Mouse (Mus musculus): ENCODE measurements at regions not wholly inside any gene's neighbourhood (a gene's known extent, or its start where the extent isn't known, plus 50 kb on each side); places are given as distances from the start of the nearest gene placed in this dataset.
"Not testable (repeated sequence)": the region's sequence is repeated elsewhere in the genome, so short reads cannot be mapped to it uniquely, and the experiment has no call there.

DNA sequence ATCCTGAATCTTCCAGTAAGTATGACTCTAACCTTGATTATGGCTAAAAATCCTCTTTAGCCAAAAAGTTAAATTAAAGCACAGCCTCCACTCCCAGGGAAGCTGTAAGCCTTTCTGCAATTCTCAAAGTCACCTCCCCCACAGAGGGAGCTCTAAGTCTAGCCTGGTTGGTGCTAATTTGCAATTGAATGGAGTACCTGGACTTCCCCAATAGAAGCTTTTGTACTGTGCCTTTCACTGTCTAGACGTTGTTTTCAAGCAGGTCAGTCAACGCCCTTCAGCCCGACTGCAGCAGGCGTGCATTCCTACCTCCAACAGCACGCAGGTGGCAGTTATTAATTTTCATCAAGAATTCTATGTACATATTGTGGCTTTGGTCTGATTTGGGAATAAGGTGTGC, 87.2 kb downstream of the Catsperg2 start:
- DNase-seq (ENCODE audit: low read depth, low spot score), result not testable (repeated sequence)

DNA sequence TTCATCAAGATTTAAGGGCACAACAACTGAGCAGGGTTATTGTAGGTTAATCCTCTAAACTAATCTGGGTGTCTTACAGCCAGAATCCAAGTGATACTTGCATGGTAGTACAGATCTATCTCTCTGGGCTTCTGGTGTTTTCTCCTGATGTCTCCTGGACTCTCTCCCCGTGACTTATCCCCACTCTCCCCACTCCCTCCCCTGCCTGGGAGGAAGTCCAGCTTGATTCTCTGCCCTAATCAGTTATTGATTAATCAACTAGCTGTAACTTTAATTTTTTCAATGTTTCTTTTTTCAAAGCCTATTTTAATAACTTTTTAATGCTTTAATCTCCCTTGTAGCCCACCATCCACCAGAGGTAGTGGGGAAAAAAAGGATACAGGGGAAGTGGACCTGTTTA, 83.9 kb upstream of the Sipa1l3 start:
- DNase-seq (ENCODE audit: low read depth, low spot score), result no peak

DNA sequence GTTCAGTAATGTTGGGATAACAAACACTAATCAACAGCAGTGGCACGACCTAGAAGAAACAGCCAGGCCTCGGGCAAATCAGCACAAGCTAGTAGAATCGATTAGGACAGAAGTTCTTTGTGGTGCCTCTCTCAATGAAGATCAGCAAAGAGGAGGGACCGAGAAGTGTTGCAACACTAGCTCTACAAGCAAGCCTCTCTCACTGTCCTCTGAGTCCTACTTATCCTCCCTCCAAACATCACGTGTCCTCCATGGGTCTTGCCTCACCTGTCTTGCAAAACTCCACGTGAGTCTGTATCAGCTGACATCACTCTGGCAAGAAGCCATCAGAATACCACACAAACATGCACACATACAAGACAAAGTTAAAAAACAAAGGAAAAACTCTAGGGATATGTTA, 82.9 kb upstream of the Sipa1l3 start:
- no peak for DNase-seq (ENCODE audit: low read depth, low spot score)

DNA sequence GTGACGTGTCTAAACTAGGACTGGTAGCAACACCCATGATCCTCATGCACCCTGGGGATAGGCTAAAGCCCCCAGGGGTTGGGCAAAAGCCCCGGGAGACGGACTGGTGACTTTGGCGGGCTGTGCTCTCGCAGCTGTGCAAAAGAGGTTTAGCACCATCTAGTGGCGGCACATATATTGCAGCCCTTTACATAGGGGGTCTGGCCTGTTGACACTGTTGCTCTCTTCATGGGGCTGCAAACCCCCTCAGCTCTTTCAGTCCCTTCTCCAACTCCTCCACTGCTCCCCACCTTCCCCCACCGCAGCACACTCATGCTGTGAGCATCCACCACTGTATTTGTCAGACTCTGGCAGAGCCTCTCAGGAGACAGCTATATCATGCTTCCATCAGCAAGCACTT, 78.8 kb upstream of the Sipa1l3 start:
- peak; percentile 35 for DNase-seq (ENCODE audit: low read depth, low spot score)

GRCm38 (mm10) chr7:29578128-29578527, 59.7 kb upstream of the Sipa1l3 start:
- DNase-seq (ENCODE audit: low read depth, low spot score), result no peak

DNA sequence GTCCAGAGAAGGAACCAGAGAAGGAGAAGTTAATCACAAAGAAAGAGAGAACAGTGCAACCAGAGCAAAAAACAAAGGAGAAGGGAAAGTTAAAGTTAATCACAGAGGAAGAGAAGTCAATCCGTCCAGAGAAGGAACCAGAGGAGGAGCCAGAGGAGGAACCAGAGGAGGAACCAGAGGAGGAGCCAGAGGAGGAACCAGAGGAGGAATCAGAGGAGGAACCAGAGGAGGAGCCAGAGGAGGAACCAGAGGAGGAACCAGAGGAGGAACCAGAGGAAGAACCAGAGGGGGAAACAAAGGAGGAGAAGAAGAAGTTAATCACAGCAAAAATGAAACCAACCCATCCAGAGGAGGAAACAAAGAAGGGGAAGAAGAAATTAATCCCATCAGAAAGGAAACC, 57.2 kb upstream of the Sipa1l3 start:
- no peak for DNase-seq (ENCODE audit: low read depth, low spot score)

All from forelimb bud, embryonic 11.5 days (tissue).